Mouse (Mus musculus) mesoderm, embryonic 11.5 days (tissue): ENCODE measurements at regions not wholly inside any gene's neighbourhood (a gene's known extent, or its start where the extent isn't known, plus 50 kb on each side); places are given as distances from the start of the nearest gene placed in this dataset.

ENCODE experiments used
- DNase-seq: peaks from one replicate; pipeline ENCODE4 v3.0.0-alpha.2; 2012; ENCODE audit warnings: low read depth, low spot score

DNA sequence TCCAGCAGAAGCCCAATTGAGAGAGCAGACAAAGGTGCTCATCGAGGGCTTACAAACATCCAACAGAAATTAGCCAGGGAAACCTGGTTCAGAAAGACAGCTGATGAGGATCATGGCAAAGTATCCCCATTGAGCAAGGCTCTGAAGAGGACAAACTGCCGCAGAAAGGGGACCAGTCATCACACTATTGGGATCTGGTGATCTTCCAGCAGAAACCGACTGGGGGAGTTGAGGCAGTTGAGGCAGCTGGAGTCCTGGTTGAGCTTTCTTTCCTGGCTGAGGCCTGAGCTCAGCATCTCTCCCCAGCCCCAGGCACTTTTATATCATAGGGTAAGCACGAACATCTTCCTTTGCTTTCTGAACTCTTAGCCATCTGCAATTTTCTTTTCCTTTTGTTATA, 282.7 kb downstream of the Insig2 start:
- no peak for DNase-seq

DNA sequence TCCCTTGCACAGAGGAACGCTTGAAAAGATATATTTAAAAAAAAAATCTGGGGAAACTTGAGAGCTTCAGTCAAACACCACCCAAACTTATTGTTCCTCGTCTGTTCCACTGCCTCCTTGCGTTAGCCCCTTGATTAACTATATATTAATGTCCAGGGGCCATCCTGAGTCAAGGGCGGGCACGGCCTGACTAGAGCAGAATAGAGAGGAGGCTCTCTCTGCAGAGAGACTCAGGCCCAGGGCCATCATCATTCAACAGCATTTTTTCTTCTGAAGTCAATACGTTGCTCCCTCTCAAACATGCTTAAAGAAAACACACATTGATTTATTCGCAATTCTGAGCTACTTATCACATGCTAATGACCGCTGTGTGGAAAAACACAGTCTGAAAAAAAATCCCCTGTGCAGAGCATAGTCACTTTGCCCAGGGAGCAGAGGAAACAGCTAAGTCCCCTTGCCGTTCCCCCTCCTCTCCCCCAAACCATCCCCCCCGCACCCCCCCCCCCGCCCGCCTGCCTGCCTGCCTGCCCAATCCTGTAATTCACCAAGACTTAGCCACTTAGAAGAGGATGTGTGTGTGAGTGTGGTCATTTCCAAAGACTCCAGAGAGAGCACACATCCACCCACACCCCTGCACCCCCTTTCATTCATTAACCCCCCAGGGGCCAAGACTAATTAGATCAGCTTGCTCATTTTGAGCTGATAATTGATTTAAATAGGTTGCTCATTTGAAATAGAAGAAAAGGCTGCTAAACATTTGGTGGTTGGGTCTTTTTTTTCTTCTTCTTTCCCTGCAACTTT, 281.5 kb downstream of the Insig2 start:
- DNase-seq, result peak; percentile 34

DNA sequence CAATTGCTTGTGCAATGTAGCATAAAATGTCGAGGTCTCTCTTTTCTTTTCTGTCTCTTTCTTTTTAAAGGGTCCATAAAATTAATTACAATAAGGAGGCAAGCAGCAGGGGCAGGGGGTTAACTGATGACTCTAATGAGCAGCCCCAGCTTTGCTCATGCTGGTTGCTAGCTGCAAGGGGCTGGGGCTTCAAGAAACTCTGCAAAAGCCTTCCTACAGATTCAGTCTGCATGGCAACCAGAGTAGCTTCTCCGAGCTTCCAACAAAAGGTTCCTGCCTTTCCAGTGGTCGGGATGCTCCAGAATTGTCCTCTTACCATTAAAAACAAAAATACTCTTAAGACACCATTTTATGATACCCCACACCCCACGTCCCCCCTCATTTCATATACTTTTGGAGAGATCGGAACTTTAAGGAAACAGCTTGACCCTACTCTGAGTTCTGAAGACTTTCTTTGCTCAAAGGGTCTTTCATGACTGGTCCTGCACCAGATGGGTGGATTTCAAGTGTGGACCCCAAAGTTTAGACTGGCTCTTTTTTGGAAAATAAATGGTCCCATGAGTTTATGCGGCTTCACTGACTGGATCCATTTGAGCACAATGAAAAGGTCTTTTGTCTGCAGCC, 280.8 kb downstream of the Insig2 start:
- peak; percentile 30 for DNase-seq

DNA sequence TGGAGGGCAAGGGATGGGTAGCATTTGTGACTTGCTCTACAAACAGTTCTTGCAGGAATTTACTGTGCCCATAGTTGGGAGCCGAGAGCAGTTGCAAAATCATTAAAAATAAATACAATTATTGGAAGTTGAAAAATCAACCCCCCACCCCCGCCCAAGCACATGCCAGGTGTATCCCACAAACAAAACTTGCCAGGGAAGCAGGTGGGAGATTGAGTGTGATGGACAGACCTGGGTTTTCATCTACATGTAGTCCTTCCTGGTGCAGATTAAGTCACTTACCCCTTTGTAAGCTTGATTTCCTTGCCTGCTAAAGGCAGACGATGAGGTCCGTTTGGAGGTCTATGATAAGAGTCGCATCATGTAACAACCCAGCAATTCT, 280.3 kb downstream of the Insig2 start:
- DNase-seq, result no peak

DNA sequence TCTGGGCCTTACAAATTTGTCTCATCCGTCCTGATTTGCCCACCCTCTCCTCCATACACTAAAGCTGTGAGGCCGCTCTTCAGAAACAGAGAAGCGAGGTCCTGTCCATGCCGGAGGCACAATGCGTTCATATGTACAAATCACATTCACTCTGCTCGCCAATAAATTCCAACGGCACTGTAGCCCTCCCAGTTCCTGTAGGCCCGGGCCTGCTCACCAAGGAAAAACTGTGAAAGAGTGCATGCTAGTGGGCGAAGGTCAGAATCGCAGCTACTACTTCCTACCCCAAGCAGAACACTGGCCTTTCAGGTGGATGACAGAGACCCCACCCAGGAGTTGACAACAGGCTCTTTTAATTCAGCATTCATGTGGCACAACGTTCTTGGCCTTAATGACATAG, 278.7 kb downstream of the Insig2 start:
- peak; percentile 63 for DNase-seq

DNA sequence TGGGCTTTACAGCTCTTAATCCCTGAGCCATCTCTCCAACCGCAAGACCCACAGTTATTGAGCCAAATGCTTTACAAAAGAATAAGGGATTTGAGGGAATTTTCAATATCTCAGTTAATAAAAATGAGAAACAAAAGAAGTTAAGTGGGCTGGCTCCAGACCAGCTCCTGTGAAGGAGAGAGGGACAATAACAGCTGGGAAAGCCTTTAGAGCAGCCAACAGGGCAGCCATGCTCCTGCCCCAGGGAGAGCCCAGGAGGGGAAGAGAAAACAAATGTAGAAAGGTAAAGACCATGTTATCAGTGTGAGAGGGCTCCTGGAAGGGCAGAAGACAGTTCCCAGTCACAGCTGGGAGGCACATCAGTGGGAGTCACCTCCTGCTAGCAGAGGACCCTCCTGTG, 257.8 kb downstream of the Insig2 start:
- no peak for DNase-seq

DNA sequence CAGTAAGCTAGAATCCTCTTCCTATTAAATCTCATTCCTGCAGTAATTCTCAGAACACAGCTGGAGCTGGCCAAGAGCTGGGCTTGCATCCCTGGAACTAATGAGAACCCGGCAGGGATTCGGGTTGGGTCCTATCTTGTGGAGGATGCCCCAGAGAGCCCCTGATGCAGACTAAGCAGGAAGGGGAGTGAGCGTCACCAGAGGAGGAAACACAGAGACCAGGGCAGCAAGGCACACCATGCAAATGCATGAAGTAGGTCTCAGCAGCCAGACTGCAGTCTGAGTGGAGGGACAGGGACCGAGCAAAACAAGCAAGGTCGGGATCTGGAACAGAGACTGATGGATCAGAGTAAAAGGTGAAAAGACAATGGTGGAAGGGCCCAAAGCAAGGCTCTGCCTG, 249.6 kb downstream of the Insig2 start:
- DNase-seq, result no peak

DNA sequence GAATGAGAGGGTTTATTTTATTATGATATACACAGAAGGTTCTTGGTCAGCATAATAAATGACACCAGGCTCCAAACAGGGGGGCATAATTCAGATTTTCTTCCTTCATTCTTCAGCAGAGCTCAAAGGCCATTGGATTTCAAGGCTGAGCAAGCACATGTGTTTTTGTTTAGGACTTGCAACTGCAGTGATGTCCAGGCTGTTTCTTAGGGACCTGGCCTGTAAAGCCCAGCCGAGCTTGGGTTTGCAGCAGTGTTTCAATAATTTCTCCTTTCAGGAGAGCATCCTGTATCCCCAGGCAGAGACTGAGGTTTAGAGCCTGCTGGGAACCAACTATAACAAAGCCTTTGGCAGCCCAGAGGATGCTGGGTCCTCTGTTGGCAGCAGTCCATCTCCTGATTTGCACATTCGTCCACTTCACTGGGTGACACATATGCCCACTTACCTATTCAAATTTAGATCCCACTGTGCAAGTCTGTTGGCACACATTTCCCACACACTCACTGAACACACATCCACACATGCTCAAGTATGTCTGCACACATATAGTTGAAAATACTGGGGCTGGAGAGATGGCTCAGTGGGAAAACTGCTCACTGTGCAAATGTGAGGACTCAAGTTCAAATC, 247.2 kb downstream of the Insig2 start:
- peak; percentile 40 for DNase-seq

DNA sequence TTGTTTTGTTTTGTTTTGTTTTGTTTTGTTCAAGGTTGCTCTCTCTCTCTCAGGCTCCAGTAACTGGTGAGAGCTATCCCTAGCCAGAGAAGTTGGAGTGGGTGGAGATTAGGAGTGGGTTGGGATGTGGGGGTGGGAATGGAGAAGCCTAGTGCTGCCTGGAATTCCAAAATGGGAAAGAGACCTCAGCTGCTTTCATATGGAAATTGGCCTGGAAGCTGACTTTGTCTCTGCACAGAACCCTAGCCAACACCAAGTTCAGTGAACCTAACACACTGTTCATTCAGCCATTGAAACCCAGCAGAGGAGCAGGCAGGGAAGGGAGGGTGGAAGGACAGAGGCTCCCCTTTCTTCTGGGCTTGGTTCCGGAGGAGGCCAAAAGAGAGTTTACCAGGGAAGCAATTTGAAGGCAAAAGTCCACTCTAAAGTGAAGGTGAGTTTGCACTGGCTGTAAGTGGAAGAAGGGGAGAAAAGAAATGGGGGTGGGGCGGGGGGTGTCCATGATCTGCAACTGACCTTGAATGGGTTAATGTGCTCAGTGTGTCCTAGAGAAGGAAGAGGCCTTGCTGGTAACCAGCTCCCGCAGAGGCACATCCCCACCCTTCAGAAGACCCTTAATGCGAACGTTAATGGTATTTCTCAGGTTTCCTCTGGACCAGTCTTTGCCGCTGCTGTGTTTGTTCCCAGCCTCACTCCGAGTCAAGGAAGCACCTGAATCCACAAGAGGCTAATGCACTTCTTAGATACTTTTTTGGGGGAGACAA, 245.1 kb downstream of the Insig2 start:
- DNase-seq, result peak; percentile 37

DNA sequence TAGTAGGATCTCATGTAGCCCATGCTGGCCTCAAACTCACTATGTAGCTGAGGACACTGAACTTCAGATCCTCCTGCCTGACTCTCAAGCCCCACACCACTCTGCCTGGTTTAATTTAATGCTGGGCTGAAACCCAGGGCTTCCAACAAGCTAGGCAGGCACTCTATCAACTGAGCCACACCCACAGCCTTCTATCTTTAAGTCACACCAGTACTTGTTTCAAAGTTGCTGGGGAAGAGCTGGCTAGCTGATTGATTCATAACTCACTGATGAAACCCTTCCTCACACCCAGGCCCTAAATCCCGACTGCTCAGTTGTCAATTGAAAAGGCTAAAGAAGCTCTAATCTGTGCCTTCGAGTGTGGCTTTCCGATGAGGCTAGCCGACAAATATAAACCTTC, 241.8 kb downstream of the Insig2 start:
- DNase-seq, result no peak

DNA sequence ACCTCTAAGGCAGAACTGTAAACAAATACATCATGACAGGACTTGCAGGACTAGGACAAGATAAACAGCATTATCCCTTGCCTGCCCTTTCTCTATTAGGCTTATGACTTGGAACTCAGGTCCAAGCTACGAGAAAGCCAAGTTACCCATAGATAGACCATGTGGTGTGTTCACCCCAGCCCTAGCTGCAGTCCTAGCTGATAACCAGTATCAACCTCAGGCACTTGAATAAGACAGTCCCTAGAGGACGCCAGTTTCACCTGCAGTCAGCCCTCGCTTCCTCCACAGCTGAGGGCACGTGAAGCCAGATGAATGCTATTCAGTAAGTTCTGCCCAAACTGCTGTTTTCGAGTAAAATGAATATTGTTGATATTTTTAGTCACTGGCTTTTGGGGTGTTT, 239.5 kb downstream of the Insig2 start:
- no peak for DNase-seq

DNA sequence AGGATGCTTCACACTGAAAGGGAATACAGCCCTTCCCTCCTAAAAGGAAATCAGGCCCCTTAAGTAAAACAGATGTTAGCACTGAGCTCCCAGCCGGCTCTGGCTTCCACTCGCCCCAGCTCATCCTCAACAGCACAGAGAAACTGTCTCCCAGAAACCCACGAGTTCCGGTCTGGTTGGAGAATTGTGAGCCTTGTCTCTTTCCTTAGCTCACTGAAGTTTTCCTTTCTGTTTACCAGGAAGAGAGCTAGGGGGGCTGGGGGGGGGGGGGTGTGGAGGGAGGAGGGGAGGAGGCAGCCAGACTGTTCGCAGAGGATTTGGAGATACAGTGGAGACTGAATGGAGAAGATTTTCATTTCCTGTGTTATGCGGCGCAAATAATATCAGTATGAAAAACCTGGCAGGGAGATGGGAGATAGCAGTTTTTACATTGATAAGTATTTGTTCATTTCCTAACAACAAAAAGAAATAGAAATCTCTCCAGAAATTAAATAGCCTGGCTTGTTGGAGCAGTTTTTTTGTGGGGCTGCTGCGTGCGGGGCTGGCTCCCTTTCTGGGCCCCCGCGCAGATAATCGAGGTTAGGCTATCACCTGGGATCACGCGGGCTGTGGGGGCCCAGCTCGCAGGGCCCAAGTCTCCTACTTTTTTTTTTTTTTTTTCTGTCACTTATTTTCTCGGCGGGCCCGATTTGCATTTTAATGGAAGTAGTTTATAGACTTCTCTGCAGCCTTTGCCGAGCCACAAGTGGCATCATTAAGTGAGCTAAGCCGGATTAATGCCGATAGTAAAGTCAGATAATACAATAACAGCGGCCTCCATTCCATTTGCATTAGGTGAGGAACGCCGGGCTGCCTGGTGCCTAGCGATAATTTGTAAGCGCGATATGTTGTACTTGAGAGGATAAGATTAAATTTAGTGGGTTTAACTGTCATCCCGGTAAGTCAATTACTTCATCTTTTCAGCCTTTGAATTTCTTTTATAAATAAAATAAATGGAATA, 235.5 kb downstream of the Insig2 start:
- peak; percentile 41 for DNase-seq

DNA sequence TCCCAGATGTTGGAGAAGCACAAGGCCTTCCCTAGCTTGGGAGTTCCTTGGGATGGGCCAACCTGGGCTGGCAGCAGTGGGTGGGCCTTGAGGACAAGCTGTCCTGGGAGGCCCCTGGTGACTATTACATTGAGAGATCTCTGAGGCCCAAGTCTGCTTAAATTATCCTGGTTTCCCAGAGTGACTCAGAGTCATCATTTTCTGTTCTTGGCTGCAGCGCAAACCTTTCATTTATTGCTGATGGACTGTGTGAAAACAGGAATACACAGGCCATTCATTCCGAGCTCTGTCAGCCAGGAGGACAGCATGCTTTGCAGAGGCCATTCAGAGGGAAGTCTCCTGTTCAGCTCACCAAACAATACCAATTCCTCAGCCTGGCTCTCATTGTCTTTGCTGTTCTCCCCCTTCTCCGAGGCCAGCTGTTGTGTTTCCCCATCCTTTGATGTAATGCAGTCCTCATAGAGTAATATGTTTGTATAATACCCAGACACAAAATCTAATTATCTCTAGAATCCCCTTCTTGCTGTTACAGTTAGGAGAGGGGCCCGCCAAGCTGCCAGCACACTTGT, 220.5 kb downstream of the Insig2 start:
- DNase-seq, result peak; percentile 17

DNA sequence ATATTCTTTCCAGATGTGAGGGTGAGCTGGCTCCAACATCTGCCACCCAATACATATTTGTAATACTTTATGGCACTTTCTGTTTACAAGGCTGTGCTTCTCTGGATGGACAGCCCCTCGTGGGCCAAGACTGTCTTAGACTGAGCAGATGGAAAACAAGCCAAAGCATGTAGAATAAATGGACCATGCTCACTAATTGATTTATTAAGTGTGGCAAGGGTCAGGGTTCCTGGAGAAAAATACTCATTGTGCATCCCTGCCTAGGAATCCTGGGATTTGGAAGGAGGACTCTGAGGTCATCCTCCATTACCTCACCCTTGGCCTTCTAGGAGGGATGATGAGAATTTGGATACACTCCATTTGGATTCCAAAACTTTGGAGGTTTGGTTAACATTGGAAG, 219.9 kb downstream of the Insig2 start:
- DNase-seq, result peak; percentile 61

DNA sequence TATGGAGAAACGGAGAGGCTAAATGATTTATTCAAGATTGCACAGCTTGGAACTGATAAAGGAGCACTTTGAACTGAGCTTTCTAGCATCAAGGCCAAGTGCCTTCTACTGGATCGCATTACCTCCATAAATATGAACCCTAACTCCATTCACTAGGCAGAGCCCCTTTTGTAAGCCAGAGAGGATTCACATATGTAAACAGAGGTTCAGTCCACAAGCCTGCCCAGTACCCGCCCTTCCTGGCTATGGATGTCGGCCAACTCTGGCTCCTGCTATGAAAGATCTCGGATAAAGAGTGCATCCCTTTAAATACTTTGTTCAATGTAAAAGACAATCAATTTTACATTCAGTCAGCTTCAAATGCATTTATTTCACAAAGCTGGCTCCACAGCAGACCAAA, 215.8 kb downstream of the Insig2 start:
- DNase-seq, result no peak

DNA sequence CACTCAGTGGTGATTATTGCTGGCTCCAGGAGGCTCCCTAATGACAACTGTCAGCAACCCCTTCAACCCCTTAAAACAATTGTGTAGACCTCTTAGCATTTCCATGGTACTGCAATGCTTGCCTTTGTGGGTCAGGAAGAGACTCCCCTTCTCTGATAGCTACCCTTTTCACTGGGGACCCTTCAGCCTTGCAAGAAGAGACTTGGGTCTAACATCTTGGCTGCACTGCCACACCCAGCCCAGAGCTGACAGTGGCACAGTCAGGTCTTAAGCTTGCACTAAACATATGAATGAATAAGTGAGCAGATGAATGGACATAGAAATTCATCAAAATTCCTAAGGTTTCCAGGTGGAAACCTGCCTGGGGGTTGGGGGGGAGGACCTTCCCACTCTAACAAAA, 209.0 kb downstream of the Insig2 start:
- DNase-seq, result no peak

DNA sequence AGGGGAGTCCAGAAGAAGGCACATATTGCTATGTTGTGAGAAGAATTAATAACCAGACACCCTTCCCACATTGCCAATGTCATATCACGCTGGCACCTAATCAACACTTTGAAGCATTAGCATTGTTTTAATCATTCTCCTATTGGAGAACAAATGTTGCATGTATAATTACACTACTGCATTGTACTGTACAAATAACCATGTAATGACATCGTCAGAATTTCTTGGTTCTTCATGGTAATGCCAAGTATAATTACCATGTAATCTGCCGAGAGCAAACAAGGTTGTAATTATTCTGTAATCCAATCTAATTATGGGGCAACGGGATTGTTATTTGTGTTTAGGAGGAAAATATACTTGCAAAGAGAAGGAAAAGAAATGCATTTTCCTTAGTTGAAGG, 196.1 kb downstream of the Insig2 start:
- DNase-seq, result no peak

DNA sequence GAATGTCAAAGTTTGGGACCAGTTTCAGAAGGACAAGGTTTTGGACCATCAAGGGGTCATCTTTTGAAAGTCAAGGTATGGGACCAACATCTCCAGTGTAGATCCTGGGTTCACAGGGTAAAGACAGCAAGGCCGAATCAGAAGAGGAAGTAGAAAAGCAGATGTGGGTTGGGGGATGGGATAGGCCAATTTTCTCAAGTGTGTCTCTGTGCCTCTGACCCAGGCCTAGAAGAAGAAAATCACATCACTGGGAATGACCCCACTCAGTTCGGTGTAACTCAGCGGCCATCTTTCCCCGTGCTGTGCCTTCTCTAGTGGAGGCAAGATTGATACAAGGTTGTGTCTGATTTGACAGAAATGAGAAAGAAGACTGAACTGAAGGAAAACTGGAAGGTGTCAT, 195.5 kb downstream of the Insig2 start:
- DNase-seq, result no peak

DNA sequence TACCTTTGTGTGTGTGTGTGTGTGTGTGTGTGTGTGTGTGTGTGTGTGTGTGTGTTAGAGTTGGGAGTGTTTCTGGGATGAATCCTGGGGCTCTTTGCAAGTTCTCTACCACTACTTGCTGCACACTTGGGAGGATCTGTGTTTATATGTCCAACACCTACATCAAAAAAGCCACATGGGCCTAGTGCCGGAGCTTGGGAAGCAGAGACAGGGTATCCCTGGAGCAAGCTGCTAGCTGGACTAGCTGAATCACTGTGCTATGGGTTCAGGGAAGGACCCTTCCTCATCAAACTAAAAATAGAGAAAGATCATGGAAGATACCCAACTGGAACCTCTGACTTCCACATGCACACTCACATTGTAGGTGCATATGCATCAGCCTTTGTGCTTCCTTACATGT, 187.4 kb downstream of the Insig2 start:
- DNase-seq, result no peak

DNA sequence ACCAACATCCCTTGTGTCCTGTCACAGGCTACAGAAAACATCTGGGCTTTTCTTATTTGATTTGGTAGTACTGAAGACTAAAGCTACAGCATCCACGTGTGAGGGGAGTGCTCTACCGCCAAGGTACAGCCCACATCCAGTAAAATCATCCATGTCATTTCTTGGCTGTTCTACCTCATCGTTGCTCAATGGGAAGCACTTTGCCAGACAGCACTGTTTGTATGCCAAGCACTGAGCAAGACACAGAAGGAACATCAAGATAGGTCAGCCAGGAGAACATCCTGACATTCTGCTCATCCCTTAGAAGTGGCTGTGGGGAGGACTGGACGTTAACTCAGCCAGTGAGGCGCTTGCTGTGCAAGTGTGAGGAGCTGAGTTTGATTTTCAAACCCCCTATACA, 178.9 kb downstream of the Insig2 start:
- DNase-seq, result no peak

DNA sequence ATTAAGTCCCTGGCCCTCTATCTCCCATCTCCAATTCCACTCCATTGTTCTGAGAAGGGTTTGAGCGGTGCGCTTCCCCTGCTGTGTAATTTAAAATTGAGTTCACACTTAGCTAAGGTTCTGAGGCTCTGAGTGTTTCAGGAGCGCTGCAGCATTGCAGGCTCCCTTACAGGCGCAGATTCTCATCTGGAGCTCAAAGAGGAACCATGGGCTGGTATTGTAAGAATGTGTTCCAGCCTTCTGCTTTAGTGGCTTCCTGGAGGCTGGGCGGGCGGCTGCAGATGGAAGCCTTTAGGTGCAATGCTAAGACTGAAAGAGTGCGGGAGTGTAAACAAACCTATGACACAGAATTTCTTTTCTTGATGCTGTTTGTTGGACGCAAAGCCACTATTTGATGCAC, 177.8 kb downstream of the Insig2 start:
- DNase-seq, result peak; percentile 6
